Mouse (Mus musculus) gastrocnemius, postnatal 14 days (tissue): ENCODE data around the gene Inmt. TPM values are rescaled to one million over a fixed set of nuclear protein-coding genes. Genes with fewer than 3 reads are reported as not detected.

Experiments
- total RNA-seq, 2 experiments: library from RNA; stranded (reverse); gene quantifications; 2 replicates each; pipeline ENCODE4 v1.2.3; 2021

Inmt gene
- total RNA-seq, 2 experiments from 2014 or later, result 0.72 to 1.4 TPM

Other genes starting within 250 kb of the Inmt start
- gene Nod1, start 202.4 kb downstream of the Inmt start, total RNA-seq, result 1 to 10 TPM; 6.3 to 8.2 TPM
- gene Ggct, start 182.1 kb downstream of the Inmt start, total RNA-seq, result 1 to 10 TPM; 7.3 to 8.0 TPM
- gene Gars, start 137.0 kb downstream of the Inmt start, total RNA-seq, result 10 to 100 TPM; 58.9 to 64.3 TPM
- 1 to 10 TPM; 5.9 to 9.3 TPM for gene Crhr2, start 42.0 kb downstream of the Inmt start, total RNA-seq
- gene Mindy4, start 28.3 kb upstream of the Inmt start, total RNA-seq, result 1 to 10 TPM; 2.6 to 3.7 TPM
- 100 to 1,000 TPM; 175 to 307 TPM for gene Aqp1, start 161.4 kb upstream of the Inmt start, total RNA-seq
- gene Ghrhr, start 201.3 kb upstream of the Inmt start, total RNA-seq, result not detected